Mouse (Mus musculus) MEL (cell line): ENCODE results near the gene Gtf3a. TPM values are rescaled to one million over a fixed set of nuclear protein-coding genes. Genes with fewer than 3 reads are reported as not detected.

Experiments
- DNase-seq: peaks from one replicate; pipeline ENCODE4 v3.0.0; 2011; ENCODE audit warnings: low read depth, low spot score
- H3K27ac ChIP-seq: 2 replicates; pipeline ENCODE4 v1.5.1; 2012; ENCODE audit warnings: low read depth, mild to moderate bottlenecking, control low read depth, low read length, moderate library complexity; ENCODE audit not compliant: control insufficient read depth
- H3K27me3 ChIP-seq, 2 experiments: fragments of 150-350 bp in 1 of 2; sonication (generic) in 1 of 2; 2 replicates each; pipeline ENCODE4 v1.6.1; 2012; ENCODE audit warnings: low read length in 2 of 2, mild to moderate bottlenecking in 2 of 2, improper control_type of control experiment in 1 of 2, moderate library complexity in 1 of 2; ENCODE audit not compliant: insufficient read depth in 2 of 2, control insufficient read depth in 1 of 2
- H3K36me3 ChIP-seq, 2 experiments: 2 replicates each; pipeline ENCODE4 v1.6.1; 2012 to 2014; ENCODE audit warnings: low read length in 2 of 2, improper control_type of control experiment in 1 of 2, inconsistent platforms in 1 of 2, mild to moderate bottlenecking in 1 of 2; ENCODE audit not compliant: insufficient read depth in 2 of 2, control insufficient read depth in 1 of 2
- H3K4me1 ChIP-seq, 2 experiments: fragments of 150-350 bp in 1 of 2; sonication (generic) in 1 of 2; 2 replicates each; pipeline ENCODE4 v1.6.1; 2012; ENCODE audit warnings: low read length in 2 of 2, improper control_type of control experiment in 1 of 2, mild to moderate bottlenecking in 1 of 2; ENCODE audit not compliant: insufficient read depth in 2 of 2, control insufficient read depth in 1 of 2
- H3K4me3 ChIP-seq, 2 experiments: fragments of 150-350 bp in 1 of 2; sonication (generic) in 1 of 2; 2 replicates each; pipeline ENCODE4 v1.5.1; 2012; ENCODE audit warnings: low read depth in 2 of 2, low read length in 2 of 2, mild to moderate bottlenecking in 2 of 2, moderate library complexity in 2 of 2, control low read depth in 1 of 2, improper control_type of control experiment in 1 of 2; ENCODE audit not compliant: control insufficient read depth in 1 of 2, insufficient read depth in 1 of 2
- H3K79me2 ChIP-seq: 2 replicates; pipeline ENCODE4 v1.6.1; 2012; ENCODE audit warnings: mild to moderate bottlenecking, low read length, moderate library complexity; ENCODE audit not compliant: control insufficient read depth, poor library complexity, insufficient read depth
- H3K9ac ChIP-seq: 2 replicates; pipeline ENCODE4 v1.6.1; 2012; ENCODE audit warnings: low read depth, mild to moderate bottlenecking, control low read depth, low read length, moderate library complexity; ENCODE audit not compliant: control insufficient read depth, poor library complexity, severe bottlenecking
- H3K9me3 ChIP-seq: fragments of 150-350 bp; sonication (generic); replicated peaks from 2 replicates; pipeline ENCODE4 v1.6.1; 2012; ENCODE audit warnings: mild to moderate bottlenecking, low read length, improper control_type of control experiment, moderate library complexity; ENCODE audit not compliant: insufficient read depth
- BHLHE40 ChIP-seq: IDR thresholded peaks from 2 replicates; pipeline ENCODE4 v1.6.1; 2012; ENCODE audit warnings: low read depth, mild to moderate bottlenecking, inconsistent platforms, low read length, improper control_type of control experiment, borderline replicate concordance
- CHD1 ChIP-seq: IDR thresholded peaks from 2 replicates; pipeline ENCODE4 v1.6.1; 2012; ENCODE audit warnings: low read depth, mild to moderate bottlenecking, inconsistent platforms, low read length, improper control_type of control experiment
- CHD2 ChIP-seq: IDR thresholded peaks from 2 replicates; pipeline ENCODE4 v1.6.1; 2011; ENCODE audit warnings: low read length, improper control_type of control experiment
- CTCF ChIP-seq, 3 experiments: IDR thresholded peaks in 2 of 3; conservative IDR thresholded peaks in 1 of 3; 2 replicates each; pipeline ENCODE4 v1.5.1; 2011 to 2012; ENCODE audit warnings: low read length in 3 of 3, low read depth in 2 of 3, mild to moderate bottlenecking in 2 of 3, improper control_type of control experiment in 1 of 3, inconsistent platforms in 1 of 3, mixed read lengths in 1 of 3, moderate library complexity in 1 of 3; ENCODE audit not compliant: control insufficient read depth in 1 of 3, insufficient read depth in 1 of 3, poor library complexity in 1 of 3, severe bottlenecking in 1 of 3
- E2F4 ChIP-seq: IDR thresholded peaks from 2 replicates; pipeline ENCODE4 v1.6.1; 2011; ENCODE audit warnings: low read depth, low read length, improper control_type of control experiment, borderline replicate concordance
- ELF1 ChIP-seq: IDR thresholded peaks from 2 replicates; pipeline ENCODE4 v1.6.1; 2014; ENCODE audit warnings: low read depth, mild to moderate bottlenecking, inconsistent platforms, low read length, improper control_type of control experiment, moderate library complexity
- EP300 ChIP-seq, 2 experiments: IDR thresholded peaks; 2 replicates each; pipeline ENCODE4 v1.6.1; 2011; ENCODE audit warnings: improper control_type of control experiment in 2 of 2, low read length in 2 of 2, low read depth in 1 of 2, mild to moderate bottlenecking in 1 of 2
- ETS1 ChIP-seq: IDR thresholded peaks from 2 replicates; pipeline ENCODE4 v1.6.1; 2012; ENCODE audit warnings: low read depth, mild to moderate bottlenecking, inconsistent platforms, low read length, improper control_type of control experiment, moderate library complexity
- GABPA ChIP-seq: IDR thresholded peaks from 2 replicates; pipeline ENCODE4 v1.6.1; 2012; ENCODE audit warnings: low read depth, mild to moderate bottlenecking, inconsistent platforms, low read length, improper control_type of control experiment, moderate library complexity
- GATA1 ChIP-seq: IDR thresholded peaks from 2 replicates; pipeline ENCODE4 v1.6.1; 2011; ENCODE audit warnings: low read depth, low read length, improper control_type of control experiment
- HCFC1 ChIP-seq: IDR thresholded peaks from 2 replicates; pipeline ENCODE4 v1.6.1; 2012; ENCODE audit warnings: low read depth, mild to moderate bottlenecking, inconsistent platforms, low read length, improper control_type of control experiment, moderate library complexity
- JUND ChIP-seq: IDR thresholded peaks from 2 replicates; pipeline ENCODE4 v1.6.1; 2011; ENCODE audit warnings: low read depth, mild to moderate bottlenecking, improper control_type of control experiment, low read length
- KAT2A ChIP-seq: conservative IDR thresholded peaks from 2 replicates; pipeline ENCODE4 v1.6.1; 2012; ENCODE audit warnings: low read depth, low read length, improper control_type of control experiment, inconsistent platforms
- MAFK ChIP-seq: IDR thresholded peaks from 2 replicates; pipeline ENCODE4 v1.6.1; 2011; ENCODE audit warnings: low read depth, mild to moderate bottlenecking, low read length, improper control_type of control experiment, borderline replicate concordance
- MAX ChIP-seq: IDR thresholded peaks from 2 replicates; pipeline ENCODE4 v1.6.1; 2011; ENCODE audit warnings: low read length, improper control_type of control experiment
- MAZ ChIP-seq: IDR thresholded peaks from 2 replicates; pipeline ENCODE4 v1.6.1; 2012; ENCODE audit warnings: low read depth, mild to moderate bottlenecking, inconsistent platforms, low read length, improper control_type of control experiment
- MXI1 ChIP-seq: IDR thresholded peaks from 2 replicates; pipeline ENCODE4 v1.6.1; 2011; ENCODE audit warnings: mild to moderate bottlenecking, low read depth, low read length, improper control_type of control experiment
- MYB ChIP-seq: IDR thresholded peaks from 2 replicates; pipeline ENCODE4 v1.6.1; 2011; ENCODE audit warnings: mild to moderate bottlenecking, low read depth, low read length, improper control_type of control experiment
- MYC ChIP-seq: IDR thresholded peaks from 2 replicates; pipeline ENCODE4 v1.6.1; 2011; ENCODE audit warnings: low read depth, mild to moderate bottlenecking, low read length, improper control_type of control experiment, moderate library complexity
- NELFE ChIP-seq: IDR thresholded peaks from 2 replicates; pipeline ENCODE4 v1.6.1; 2011; ENCODE audit warnings: low read depth, low read length, improper control_type of control experiment
- NRF1 ChIP-seq: IDR thresholded peaks from 2 replicates; pipeline ENCODE4 v1.6.1; 2014; ENCODE audit warnings: low read depth, mild to moderate bottlenecking, inconsistent platforms, low read length, improper control_type of control experiment, moderate library complexity; ENCODE audit not compliant: poor library complexity, insufficient read depth, severe bottlenecking
- POLR2A ChIP-seq, 2 experiments: IDR thresholded peaks; 2 replicates each; pipeline ENCODE4 v1.6.1; 2011 to 2012; ENCODE audit warnings: low read length in 2 of 2, mild to moderate bottlenecking in 2 of 2, control low read depth in 1 of 2, improper control_type of control experiment in 1 of 2, low read depth in 1 of 2, moderate library complexity in 1 of 2; ENCODE audit not compliant: control insufficient read depth in 1 of 2, insufficient read depth in 1 of 2, poor library complexity in 1 of 2
- POLR2AphosphoS2 ChIP-seq: IDR thresholded peaks from 2 replicates; pipeline ENCODE4 v1.6.1; 2011; ENCODE audit warnings: low read length, improper control_type of control experiment
- POLR2AphosphoS5 ChIP-seq: IDR thresholded peaks from 2 replicates; pipeline ENCODE4 v1.6.1; 2012; ENCODE audit warnings: low read depth, borderline replicate concordance, mild to moderate bottlenecking, inconsistent platforms, low read length, moderate library complexity, mixed read lengths
- RAD21 ChIP-seq: IDR thresholded peaks from 2 replicates; pipeline ENCODE4 v1.6.1; 2011; ENCODE audit warnings: mild to moderate bottlenecking, low read depth, low read length, improper control_type of control experiment
- RCOR1 ChIP-seq: IDR thresholded peaks from 2 replicates; pipeline ENCODE4 v1.6.1; 2012; ENCODE audit warnings: low read depth, mild to moderate bottlenecking, inconsistent platforms, low read length, improper control_type of control experiment
- SIN3A ChIP-seq: IDR thresholded peaks from 2 replicates; pipeline ENCODE4 v1.6.1; 2012; ENCODE audit warnings: low read length, improper control_type of control experiment, inconsistent platforms
- SMC3 ChIP-seq: IDR thresholded peaks from 2 replicates; pipeline ENCODE4 v1.6.1; 2011; ENCODE audit warnings: low read depth, low read length, improper control_type of control experiment
- TAL1 ChIP-seq: IDR thresholded peaks from 2 replicates; pipeline ENCODE4 v1.6.1; 2012; ENCODE audit warnings: mild to moderate bottlenecking, inconsistent platforms, low read length, moderate library complexity, mixed read lengths
- TBP ChIP-seq: IDR thresholded peaks from 2 replicates; pipeline ENCODE4 v1.8.0; 2011; ENCODE audit warnings: low read depth, low read length, improper control_type of control experiment
- TCF12 ChIP-seq: IDR thresholded peaks from 2 replicates; pipeline ENCODE4 v1.6.1; 2014; ENCODE audit warnings: low read depth, mild to moderate bottlenecking, inconsistent platforms, low read length, improper control_type of control experiment, moderate library complexity
- UBTF ChIP-seq: IDR thresholded peaks from 2 replicates; pipeline ENCODE4 v1.6.1; 2012; ENCODE audit warnings: low read depth, mild to moderate bottlenecking, inconsistent platforms, low read length, improper control_type of control experiment, moderate library complexity, borderline replicate concordance; ENCODE audit not compliant: insufficient read depth
- USF1 ChIP-seq: IDR thresholded peaks from 2 replicates; pipeline ENCODE4 v1.6.1; 2014; ENCODE audit warnings: low read depth, mild to moderate bottlenecking, inconsistent platforms, low read length, improper control_type of control experiment, moderate library complexity
- USF2 ChIP-seq, 2 experiments: IDR thresholded peaks; 2 replicates each; pipeline ENCODE4 v1.6.1; 2011 to 2012; ENCODE audit warnings: improper control_type of control experiment in 2 of 2, low read length in 2 of 2, borderline replicate concordance in 1 of 2, inconsistent platforms in 1 of 2, low read depth in 1 of 2, mild to moderate bottlenecking in 1 of 2; ENCODE audit not compliant: insufficient read depth in 1 of 2
- ZC3H11A ChIP-seq: IDR thresholded peaks from 2 replicates; pipeline ENCODE4 v1.6.1; 2012; ENCODE audit warnings: low read depth, mild to moderate bottlenecking, inconsistent platforms, low read length, improper control_type of control experiment
- ZKSCAN1 ChIP-seq: IDR thresholded peaks from 2 replicates; pipeline ENCODE4 v1.6.1; 2012; ENCODE audit warnings: low read depth, mild to moderate bottlenecking, inconsistent platforms, low read length, improper control_type of control experiment, moderate library complexity
- ZNF384 ChIP-seq: IDR thresholded peaks from 2 replicates; pipeline ENCODE4 v1.6.1; 2012; ENCODE audit warnings: low read depth, mild to moderate bottlenecking, inconsistent platforms, low read length, improper control_type of control experiment
- polyA plus RNA-seq, 2 experiments: library from polyadenylated mRNA; stranded (reverse) in 1 of 2; unstranded in 1 of 2; fragments of >175 nt in 1 of 2; fragments of >200 nt in 1 of 2; gene quantifications; 2 replicates each; pipeline versions ENCODE4 v1.2.1 to v1.2.4; 2012; ENCODE audit warnings: low replicate concordance in 2 of 2, low read depth in 1 of 2; ENCODE audit not compliant: insufficient read length in 2 of 2, insufficient read depth in 1 of 2, missing spikeins in 1 of 2
- total RNA-seq: library from RNA; depleted of rRNA; stranded (reverse); fragments of 300-350 nt; gene quantifications from 2 replicates; pipeline ENCODE4 v1.2.3, GENCODE M21; 2012

Gene Gtf3a
- total and polyA plus RNA-seq, 3 experiments: 173 to 204 TPM; not detected in 1

GRCm38 (mm10) chr5:146905486-146906172 is 42.8 kb upstream of the Gtf3a start:
- peak overlapping the region in 1 of 2 experiments; percentile 38; a peak in 2 of 4 replicates for H3K4me3 ChIP-seq
- no peaks in the 10 kb centered on the region for H3K79me2 ChIP-seq
- no peak overlapping the region for H3K27ac ChIP-seq
- H3K36me3 ChIP-seq: 0 out of 4 replicates have a peak, but pooled peaks cover 0 to 4% of the 10 kb centered on the region in 2 experiments
- H3K9ac ChIP-seq: no peak overlapping the region
- H3K4me1 ChIP-seq: no peaks in the 10 kb centered on the region
- H3K9me3 ChIP-seq: no peaks in the 10 kb centered on the region
- DNase-seq: peak; percentile 90
- H3K27me3 ChIP-seq: no peaks in the 10 kb centered on the region
- TF ChIP-seq CHD2: no peak
- peak; percentile 87 for TF ChIP-seq ZC3H11A
- TF ChIP-seq GATA1: peak; percentile 23; the same call in 1 of the 2 replicates
- TF ChIP-seq BHLHE40: no peak
- no peak for TF ChIP-seq POLR2AphosphoS5
- TF ChIP-seq EP300 (IDR thresholded peaks at IDR 0.05; ENCODE audit: low read depth in 1 of 2, low read length in 2 of 2): no peak; a peak in 1 of 4 replicates
- no peak for TF ChIP-seq MYB
- no peak for TF ChIP-seq NRF1
- TF ChIP-seq KAT2A: no peak
- TF ChIP-seq ETS1: no peak
- TF ChIP-seq NELFE: no peak
- TF ChIP-seq JUND: no peak
- no peak for TF ChIP-seq POLR2AphosphoS2
- peak; percentile 94 for TF ChIP-seq RAD21
- no peak for TF ChIP-seq GABPA
- no peak for TF ChIP-seq MAX
- TF ChIP-seq MYC: 0 out of 2 replicates have a peak, but pooled peaks have one; percentile 39
- TF ChIP-seq ELF1: no peak
- TF ChIP-seq MXI1: peak; percentile 47; the same call in 1 of the 2 replicates
- TF ChIP-seq SIN3A: peak; percentile 69
- no peak for TF ChIP-seq E2F4
- TF ChIP-seq TBP: no peak
- no peak for TF ChIP-seq UBTF
- peak; percentile 96 for TF ChIP-seq SMC3
- TF ChIP-seq USF1: no peak
- TF ChIP-seq MAFK: no peak
- TF ChIP-seq USF2 (IDR thresholded peaks at IDR 0.05; ENCODE audit: borderline replicate concordance in 1 of 2, insufficient read depth in 1 of 2, low read depth in 1 of 2, low read length in 2 of 2): no peak
- TF ChIP-seq TCF12: no peak
- TF ChIP-seq MAZ: 0 out of 2 replicates have a peak, but pooled peaks have one; percentile 27
- 0 out of 2 replicates have a peak, but pooled peaks have one; percentile 35 for TF ChIP-seq HCFC1
- no peak for TF ChIP-seq RCOR1
- no peak for TF ChIP-seq TAL1
- TF ChIP-seq ZNF384: no peak; the same call in 1 of the 2 replicates
- TF ChIP-seq POLR2A (IDR thresholded peaks at IDR 0.05; ENCODE audit: control insufficient read depth in 1 of 2, insufficient read depth in 1 of 2, low read depth in 1 of 2, low read length in 2 of 2, poor library complexity in 1 of 2): no peak
- TF ChIP-seq ZKSCAN1: no peak
- no peak for TF ChIP-seq CHD1
- peak in 2 of 3 experiments; percentile 93 to 96 for TF ChIP-seq CTCF (IDR thresholded peaks at IDR 0.05 in 2 of 3, conservative IDR thresholded peaks at IDR 0.05 in 1 of 3; ENCODE audit: control insufficient read depth in 1 of 3, insufficient read depth in 1 of 3, low read depth in 2 of 3, low read length in 3 of 3, poor library complexity in 1 of 3, severe bottlenecking in 1 of 3)
